Mouse (Mus musculus) adipose tissue, adult 10 weeks (tissue): Measurements from ENCODE around the gene Sp100. TPM values are rescaled to one million over a fixed set of nuclear protein-coding genes. Genes with fewer than 3 reads are reported as not detected.

ENCODE experiments used
- polyA plus RNA-seq: library from polyadenylated mRNA; stranded (reverse); fragments of 350-450 nt; fragmentation: Illumina TruSeq; extraction: RNeasy Lipid Tissue Mini Kit (QIAGEN cat#74804); gene quantifications from one replicate; pipeline ENCODE4 v1.2.3, GENCODE M21; 2014; ENCODE audit warnings: low read depth, low replicate concordance

Gene Sp100
- polyA plus RNA-seq, result 32.3 TPM

GRCm38 (mm10) chr1:85649881-85650280, at the start of gene Sp100:
Gene Sp100, plus strand, starts transcription at chr1:85649988.

GRCm38 (mm10) chr1:85600078-85600477, 49.7 kb upstream of the Sp100 start, which contains the start of gene Sp140:
Gene Sp140, plus strand, starts transcription at chr1:85600378.

Other genes with a start within 250 kb of the Sp100 start
- not detected for gene G530012D18Rik, start 74.3 kb upstream of the Sp100 start, polyA plus RNA-seq
- gene Sp110, start 51.2 kb upstream of the Sp100 start, polyA plus RNA-seq, result 9.3 TPM
- 9.5 TPM for gene Sp140, start 49.6 kb upstream of the Sp100 start, polyA plus RNA-seq
- gene A630001G21Rik, start 128.7 kb downstream of the Sp100 start, polyA plus RNA-seq, result 2.9 TPM
- 77.5 TPM for gene Cab39, start 143.5 kb downstream of the Sp100 start, polyA plus RNA-seq
- gene Itm2c, start 244.3 kb downstream of the Sp100 start, polyA plus RNA-seq, result 257 TPM